Mouse (Mus musculus) ovary, postnatal 14 days (tissue): ENCODE results near the gene Kcnq4.

ENCODE experiments used
- DNase-seq: peaks from one replicate; pipeline ENCODE4 v3.0.0; 2022; ENCODE audit warnings: low spot score

The Kcnq4 gene

GRCm38 (mm10) chr4:120747941-120748866, at the start of gene Kcnq4:
Gene Kcnq4 (minus strand): TSS chr4:120748612.
- no peak for DNase-seq

- DNase-seq = no peak
These were observed 48.3 kb upstream of the Kcnq4 start for GRCm38 (mm10) chr4:120796687-120797086.

GRCm38 (mm10) chr4:120795646-120796045, 47.2 kb upstream of the Kcnq4 start:
- no peak for DNase-seq

- DNase-seq = no peak
These were observed 44.5 kb upstream of the Kcnq4 start for GRCm38 (mm10) chr4:120792918-120793317.

- no peak for DNase-seq
These were observed 41.6 kb upstream of the Kcnq4 start for GRCm38 (mm10) chr4:120790027-120790426.

- DNase-seq = no peak
These were observed 7.4 kb upstream of the Kcnq4 start for GRCm38 (mm10) chr4:120755801-120756200.

- DNase-seq = peak; percentile 69
These were observed 6.9 kb upstream of the Kcnq4 start for GRCm38 (mm10) chr4:120755299-120755698.

- DNase-seq = no peak
These were observed 1.2 kb upstream of the Kcnq4 start for GRCm38 (mm10) chr4:120749601-120750000.

- DNase-seq = no peak
These were observed 1.1 kb downstream of the Kcnq4 start for GRCm38 (mm10) chr4:120747243-120747792.

GRCm38 (mm10) chr4:120746552-120747150, 1.8 kb downstream of the Kcnq4 start:
- no peak for DNase-seq

GRCm38 (mm10) chr4:120745731-120746551, 2.5 kb downstream of the Kcnq4 start:
- DNase-seq = no peak

- DNase-seq = no peak
These were observed 4.8 kb downstream of the Kcnq4 start for GRCm38 (mm10) chr4:120743636-120744035.

- DNase-seq = no peak
These were observed 7.1 kb downstream of the Kcnq4 start for GRCm38 (mm10) chr4:120741303-120741702.

- no peak for DNase-seq
These were observed 14.3 kb downstream of the Kcnq4 start for GRCm38 (mm10) chr4:120734012-120734622.

- no peak for DNase-seq
These were observed 15.7 kb downstream of the Kcnq4 start for GRCm38 (mm10) chr4:120732737-120733136.

GRCm38 (mm10) chr4:120731030-120731644, 17.3 kb downstream of the Kcnq4 start:
- DNase-seq = no peak

GRCm38 (mm10) chr4:120730574-120730973, 17.8 kb downstream of the Kcnq4 start:
- DNase-seq = no peak

GRCm38 (mm10) chr4:120730146-120730545, 18.3 kb downstream of the Kcnq4 start:
- no peak for DNase-seq

GRCm38 (mm10) chr4:120729441-120729840, 19.0 kb downstream of the Kcnq4 start:
- DNase-seq = no peak

GRCm38 (mm10) chr4:120727842-120728241, 20.6 kb downstream of the Kcnq4 start:
- DNase-seq = no peak

GRCm38 (mm10) chr4:120726174-120726573, 22.2 kb downstream of the Kcnq4 start:
- no peak for DNase-seq
